Mouse (Mus musculus): ENCODE measurements at regions not wholly inside any gene's neighbourhood (a gene's known extent, or its start where the extent isn't known, plus 50 kb on each side); places are given as distances from the start of the nearest gene placed in this dataset.
"Not testable (repeated sequence)": the region's sequence is repeated elsewhere in the genome, so short reads cannot be mapped to it uniquely, and the experiment has no call there.

DNA sequence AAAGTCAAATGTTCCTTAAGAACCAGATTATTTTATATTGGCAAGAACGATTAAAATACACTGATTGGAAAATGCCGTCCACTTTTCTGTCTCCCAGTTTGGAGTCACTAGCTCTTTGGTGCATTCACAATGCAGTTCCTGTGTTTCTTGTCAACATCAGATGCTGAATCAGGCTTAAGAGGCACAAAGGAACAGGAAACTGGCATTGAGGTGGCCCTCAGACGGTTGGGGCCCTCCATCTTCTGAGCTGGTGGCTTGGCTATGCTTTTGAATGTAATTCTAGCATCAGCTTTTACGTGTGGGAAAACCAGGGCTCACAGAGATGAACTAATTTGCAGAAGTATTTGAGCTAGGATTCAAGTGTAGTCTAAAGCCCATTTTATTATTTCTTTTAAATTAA lies 282.3 kb downstream of the Hace1 start:
- no peak for DNase-seq

DNA sequence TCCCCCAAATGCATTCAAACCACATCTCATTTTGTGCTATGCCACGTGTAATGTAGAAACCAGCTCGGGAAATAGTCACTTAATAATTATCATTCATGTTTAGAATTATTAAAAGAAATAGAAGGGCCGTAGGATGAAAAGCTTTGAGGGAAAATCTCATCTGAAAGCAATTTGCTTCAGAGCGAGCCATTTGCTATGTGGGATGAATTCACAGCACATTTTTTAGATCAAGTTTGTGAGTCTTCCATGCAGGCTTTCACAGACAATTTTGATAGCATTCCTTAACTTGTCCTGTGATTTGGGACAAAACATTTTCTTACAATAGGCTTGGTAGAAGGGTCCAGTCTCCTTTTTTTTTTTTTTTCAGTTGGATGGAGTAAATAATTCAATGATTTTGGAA lies 283.1 kb downstream of the Hace1 start:
- DNase-seq, result no peak

DNA sequence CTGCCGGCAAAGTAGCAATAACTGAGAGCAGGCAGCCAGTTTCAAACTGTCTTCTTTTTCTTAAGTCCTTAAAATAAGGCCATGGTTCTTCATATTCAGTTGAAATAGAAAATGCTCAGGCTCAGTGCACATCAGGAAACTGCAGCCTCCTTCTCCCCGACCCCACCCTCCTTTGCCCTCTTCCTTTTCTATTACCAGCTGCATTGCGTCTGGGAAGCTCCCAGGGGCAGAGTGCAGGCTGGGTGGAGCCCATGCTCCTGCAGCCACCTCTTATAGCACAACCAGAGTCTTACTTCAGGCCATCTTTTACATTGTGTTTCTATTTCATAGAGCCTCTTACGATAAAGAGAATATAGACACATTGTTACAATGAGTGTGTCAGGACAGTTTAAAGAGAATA lies 288.2 kb downstream of the Hace1 start:
- DNase-seq, result no peak

DNA sequence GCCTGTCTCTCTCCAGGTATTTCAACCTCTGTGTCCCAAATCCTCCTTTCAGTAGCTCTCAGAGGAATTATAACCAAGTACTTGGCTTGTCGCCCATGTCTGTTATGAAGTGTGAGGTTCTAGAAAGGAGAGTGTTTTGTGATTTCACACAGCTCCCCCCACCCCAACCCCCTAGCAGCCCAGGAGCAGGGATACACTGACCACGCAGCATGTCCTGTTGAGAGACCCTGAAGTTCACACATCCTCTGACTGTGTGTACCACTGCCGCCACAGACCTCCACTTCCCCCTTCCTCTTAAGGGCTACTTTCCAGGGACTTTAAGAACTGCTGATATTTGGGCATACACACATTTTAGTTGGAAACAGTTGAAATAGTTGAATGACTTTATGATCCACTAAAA lies 289.2 kb downstream of the Hace1 start:
- DNase-seq, result no peak

DNA sequence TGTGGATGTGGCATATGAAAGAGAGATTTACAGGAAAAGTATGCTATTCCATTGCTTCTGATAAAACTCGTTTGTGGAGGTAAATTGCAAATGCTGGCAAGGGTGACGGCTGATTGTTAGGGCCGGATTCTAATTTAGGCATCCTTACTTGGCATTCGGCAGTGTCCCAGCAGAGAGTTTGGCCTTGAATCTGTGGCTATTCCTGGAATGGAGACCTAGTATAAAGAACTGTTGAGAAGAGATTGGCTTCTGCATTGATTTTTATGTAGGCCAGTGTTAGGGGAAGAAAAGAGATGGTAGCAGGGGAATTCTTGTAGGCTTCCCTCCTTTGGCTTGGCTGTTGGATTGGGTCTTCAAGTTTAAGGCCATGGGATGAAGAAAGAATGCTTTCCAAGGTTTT lies 293.4 kb downstream of the Hace1 start:
- peak; percentile 33 for DNase-seq

DNA sequence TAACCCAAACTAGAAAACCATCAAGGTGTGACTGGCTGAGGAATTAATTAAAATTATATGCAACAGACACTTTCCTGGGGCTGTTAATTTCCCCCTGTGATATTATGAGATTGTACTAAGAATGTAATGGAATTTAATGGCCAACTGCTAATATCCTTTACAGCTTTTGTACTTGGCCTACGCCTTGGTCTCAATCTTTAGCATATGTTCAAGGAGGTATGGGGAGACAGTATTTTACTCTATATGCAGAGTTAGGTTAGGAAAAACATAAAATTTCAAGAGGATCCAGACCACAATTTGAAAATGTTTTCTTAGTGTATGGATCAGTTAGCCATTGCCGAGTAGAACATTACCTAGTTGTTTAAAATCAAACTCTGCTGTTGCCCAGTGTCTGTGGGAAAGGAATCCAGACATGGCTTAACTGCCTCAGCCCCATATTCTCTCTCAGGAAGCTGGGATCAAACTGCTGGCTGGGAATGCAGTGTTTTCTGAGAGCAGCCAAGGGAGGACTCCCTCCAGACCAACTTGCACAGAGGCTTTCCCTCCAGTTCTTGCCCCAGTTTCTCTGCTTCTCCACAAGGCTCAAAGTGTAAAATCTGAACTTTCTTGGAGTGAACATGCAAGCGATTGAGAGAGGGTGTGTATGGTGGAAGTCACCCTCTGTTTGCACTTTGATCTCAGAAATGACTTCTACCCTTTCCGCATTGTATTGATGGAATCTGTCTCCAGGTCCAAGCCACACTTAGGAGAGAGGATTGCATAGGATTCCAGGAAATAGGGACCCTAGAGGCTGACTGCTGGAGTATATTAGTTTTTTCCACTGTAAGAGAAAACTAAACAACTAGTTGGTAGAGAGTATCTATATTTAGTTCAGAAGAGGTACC lies 294.6 kb downstream of the Hace1 start:
- no peak for DNase-seq

DNA sequence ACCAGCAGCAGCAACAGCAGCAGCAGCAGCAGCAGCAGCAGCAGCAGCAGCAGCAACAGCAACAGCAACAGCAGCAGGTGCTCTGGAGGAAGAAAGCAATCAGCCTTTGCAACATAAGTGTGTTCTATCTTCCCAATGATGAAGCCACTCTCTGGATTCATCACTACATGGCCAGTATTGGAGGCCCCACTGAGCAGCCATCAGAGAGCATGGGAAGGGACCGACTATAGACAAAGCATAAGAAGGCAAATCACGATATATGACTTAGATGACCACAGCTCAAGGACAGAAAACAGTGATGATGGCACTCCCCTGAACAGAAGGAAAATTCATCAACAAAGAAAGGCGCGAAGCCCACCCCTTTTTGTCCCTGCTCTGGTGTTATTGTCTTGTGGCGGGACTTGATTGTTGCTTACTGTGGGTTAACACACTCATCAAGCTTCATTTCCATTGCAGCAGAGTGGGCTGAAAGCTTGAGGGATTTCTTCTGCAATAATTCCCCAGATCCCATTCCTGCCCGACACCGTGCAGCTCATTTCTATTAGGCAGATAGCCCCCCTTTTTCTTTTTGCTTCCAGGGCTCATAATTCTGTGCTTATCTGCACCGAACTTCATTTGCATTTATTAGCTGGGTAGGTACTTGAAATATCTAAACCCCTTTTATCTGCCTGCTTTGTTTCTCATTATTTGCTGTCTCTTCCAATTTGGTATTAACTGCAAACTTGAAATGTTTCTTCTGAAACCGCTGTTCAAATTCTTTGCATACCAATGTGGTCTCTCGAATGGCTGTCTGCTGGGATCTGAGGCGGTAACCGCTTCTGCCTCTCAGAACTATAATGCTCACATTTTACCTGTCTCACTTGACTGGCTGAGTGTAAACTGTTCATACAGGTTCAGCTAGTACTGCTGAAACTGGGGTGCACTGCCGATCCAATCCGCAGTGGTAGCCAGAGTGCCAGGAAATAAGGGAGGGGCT lies 296.5 kb downstream of the Hace1 start:
- no peak for DNase-seq

DNA sequence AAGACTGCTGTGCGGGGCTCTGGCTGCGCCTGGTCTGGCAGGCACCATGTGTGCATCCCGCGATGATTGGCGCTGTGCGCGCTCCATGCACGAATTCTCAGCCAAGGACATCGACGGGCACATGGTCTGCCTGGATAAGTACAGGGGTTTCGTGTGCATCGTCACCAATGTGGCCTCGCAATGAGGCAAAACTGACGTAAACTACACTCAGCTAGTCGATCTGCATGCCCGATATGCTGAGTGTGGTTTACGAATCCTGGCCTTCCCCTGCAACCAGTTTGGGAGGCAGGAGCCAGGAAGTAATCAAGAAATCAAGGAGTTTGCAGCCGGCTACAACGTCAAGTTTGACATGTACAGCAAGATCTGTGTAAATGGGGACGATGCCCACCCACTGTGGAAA lies 297.7 kb downstream of the Hace1 start:
- not testable (repeated sequence) for DNase-seq

DNA sequence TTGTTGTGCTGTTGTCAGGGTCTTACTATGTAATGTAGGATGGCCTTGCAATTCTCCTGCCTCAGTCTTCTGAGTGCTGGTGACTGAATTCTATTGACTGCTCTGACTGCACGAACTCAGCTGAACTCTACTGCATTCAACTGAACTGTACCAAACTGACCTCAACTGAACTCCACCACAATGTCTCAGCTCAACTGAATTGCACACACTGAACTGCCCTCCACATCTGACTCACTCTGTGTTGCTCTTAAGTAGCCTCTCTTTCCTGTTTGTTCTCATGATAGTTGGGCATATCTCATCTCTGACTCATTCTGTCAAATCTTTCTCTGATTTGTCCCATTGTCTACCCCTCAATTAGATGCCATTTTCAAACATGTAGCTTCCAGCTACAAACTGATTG lies 306.1 kb downstream of the Hace1 start:
- no peak for DNase-seq

DNA sequence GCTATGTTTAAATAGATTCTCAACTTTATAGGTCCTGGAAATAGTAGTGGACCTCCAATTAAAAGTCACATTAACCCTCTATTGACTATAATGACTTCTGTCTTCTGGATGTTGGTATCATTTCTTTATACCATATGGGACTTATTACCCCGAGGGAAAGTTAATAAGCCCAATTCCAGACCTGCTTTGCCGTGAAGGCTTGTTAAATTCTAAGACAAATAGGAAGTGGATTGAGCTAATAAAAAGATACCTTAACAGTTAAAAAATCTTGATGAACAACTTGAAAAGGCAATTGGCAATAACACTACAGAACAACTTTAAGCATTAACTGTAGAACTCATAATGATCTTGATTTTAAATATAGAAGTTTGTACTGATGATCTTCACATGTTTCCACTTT lies 309.0 kb downstream of the Hace1 start:
- no peak for DNase-seq

DNA sequence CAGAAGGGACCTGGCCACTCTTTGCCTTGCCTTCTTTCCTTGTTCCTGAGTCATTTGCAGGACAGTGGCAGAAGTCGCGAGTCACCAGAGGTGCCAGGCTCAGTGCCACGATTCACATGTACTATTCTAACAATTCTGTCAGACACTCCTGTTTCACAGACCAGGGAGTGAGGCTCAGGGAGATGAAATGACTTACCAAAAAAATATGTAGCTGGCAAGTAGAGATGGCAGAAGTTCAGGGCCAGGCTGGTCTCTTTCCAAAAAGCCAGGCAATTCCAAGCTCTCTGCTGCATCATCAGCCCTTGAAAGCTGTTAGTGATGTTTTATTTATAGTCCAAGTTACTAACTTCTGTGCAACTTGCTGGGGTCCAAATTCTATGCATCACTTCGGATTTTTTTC lies 311.2 kb downstream of the Hace1 start:
- DNase-seq, result no peak

DNA sequence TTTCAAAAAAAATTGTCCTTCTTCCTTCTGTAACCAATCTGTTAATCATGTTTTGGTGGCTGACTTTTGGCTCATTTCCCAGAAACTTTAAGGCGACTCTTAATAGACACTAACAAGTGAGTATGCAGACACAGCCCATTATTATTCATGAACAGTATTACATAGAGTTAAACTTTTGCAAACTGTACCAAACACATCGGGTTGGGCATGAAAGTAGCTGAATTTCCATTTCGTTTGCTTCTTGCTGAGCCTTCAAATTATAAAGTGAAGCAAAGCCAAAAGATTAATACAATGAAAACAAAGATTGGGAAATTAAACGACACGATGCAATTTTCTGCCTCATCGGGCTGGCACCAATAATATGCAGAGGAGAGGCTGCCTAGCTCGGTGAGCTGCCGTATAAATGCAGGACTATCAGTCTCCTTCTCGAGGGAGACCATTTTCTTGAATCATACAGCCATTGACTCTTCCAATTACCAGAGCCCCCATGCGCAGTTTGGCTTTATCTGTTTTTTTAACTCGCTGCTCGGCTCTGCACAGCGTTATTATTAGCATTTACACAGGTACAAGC lies 311.8 kb downstream of the Hace1 start:
- DNase-seq, result no peak

DNA sequence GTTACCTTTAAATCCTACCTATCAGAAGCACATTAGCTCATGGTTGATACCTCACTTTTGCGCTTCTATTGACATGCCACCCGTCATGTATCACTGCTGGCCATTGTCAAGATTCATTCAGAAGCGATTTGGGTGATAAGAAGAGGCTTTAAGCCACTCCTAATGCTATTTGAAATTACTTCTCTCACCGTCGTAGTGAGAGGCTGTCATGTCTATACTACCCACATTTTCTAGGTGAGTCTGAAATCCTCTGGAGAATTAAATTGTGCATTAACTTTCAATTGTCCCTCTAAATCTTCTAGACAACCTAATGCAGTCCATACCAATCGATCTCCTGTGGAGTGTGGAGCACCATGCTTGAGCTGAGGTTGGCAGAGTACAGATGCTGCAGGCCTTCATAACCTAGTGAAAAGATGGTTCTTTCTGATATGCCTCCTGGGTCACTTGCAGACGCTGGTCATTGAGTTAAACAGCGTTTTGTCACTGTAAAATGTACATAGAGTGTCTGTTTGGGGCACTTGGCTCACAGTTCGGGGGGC lies 312.5 kb downstream of the Hace1 start:
- DNase-seq, result no peak

DNA sequence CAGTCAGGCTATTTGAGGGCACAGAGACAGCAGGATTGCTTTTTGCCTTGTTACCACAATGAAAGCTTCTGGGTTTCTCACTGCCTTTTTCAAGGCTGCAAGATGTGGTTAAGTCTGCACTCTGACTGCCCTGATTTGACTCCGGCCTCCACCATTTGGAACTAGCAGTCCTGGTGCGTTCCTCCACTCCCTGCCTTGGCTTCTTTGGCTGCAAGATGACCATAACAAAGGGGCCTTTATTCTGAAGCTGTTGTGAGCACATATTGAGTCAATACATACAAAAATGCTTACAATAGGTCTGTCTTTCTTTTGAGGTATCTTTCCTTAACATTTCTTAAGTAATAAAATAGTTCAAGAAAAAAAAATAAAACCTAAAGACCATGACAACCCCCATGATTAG lies 314.8 kb downstream of the Hace1 start:
- DNase-seq, result no peak

DNA sequence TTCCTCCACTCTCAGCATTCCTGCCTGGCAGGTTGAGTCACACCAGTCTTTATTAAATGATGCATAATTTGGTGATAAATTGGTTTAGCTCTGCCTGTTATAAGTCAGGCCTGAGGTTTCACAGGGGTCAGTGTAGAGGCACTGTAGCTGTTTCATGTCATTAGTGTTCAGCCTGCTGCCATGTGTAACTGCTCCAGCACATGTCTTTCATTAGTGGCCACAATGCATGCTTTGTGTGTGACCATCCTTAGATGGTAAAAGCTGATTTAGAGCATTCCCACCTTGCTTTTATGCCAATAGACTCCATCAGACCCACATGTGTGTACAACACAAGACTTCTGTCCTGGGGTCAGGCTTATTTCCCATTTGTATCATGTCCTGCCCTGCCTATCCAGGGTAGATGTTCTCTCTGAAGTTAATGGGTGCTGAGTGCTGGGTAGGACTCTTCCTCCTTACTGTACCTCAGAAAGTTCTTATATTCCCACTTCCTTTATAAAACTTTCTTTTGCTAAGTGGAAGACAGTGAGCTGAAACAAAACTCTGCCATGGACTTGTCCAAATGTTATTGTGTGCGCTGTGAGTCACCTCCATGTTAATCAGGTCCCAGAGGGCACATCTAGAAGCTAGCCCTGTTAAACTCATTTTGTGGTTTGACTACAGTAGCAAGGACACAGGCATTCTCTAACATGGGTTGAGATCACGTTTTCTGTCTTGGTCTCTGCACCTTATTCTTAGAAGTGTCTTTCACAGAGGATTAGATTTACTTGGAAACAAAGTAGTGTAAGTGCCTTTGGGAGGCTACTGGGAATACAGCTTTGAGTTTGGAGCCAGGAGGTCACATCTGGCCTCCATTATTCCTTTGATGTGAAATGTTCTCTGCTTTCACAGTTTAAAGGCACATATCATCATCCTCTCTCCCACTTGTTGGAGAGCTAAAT lies 316.5 kb downstream of the Hace1 start:
- DNase-seq, result no peak

DNA sequence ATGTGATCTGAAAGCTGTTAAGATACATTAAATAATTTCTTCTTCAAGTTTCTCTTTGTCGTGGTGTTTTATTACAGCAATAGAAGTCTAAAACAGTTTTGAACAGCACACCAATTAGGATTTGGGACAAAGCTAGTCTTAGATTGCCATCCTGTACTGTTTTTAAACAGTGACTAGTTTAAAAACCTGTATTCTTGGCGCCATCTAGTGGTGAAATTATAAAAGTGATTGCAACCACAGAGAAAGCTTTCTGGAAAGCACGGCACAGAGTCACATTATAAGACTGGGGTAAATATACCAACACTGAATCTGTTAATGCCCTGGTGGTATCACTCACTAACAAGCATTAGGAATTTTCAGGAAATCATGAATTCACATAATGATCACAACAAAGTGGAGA lies 339.3 kb downstream of the Hace1 start:
- no peak for DNase-seq

DNA sequence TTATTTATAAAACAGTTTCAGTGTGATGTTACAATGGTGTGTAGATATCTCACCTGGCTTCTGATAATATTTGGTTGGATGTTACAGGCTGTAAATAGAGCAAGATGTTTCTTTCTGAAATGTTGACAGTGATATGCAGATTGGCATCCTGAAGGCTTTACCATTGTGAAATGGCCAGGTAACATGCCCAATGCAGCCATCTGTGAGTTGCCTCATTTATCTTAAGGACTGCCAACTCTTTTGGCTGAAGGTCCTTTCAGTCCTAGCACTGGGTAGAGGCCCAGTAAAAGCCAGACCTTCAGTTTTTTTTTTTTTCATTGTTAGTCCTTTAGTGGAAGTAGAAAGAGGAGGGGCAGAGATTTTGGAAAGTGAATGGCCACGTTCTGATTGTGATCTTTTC lies 348.1 kb downstream of the Hace1 start:
- no peak for DNase-seq

DNA sequence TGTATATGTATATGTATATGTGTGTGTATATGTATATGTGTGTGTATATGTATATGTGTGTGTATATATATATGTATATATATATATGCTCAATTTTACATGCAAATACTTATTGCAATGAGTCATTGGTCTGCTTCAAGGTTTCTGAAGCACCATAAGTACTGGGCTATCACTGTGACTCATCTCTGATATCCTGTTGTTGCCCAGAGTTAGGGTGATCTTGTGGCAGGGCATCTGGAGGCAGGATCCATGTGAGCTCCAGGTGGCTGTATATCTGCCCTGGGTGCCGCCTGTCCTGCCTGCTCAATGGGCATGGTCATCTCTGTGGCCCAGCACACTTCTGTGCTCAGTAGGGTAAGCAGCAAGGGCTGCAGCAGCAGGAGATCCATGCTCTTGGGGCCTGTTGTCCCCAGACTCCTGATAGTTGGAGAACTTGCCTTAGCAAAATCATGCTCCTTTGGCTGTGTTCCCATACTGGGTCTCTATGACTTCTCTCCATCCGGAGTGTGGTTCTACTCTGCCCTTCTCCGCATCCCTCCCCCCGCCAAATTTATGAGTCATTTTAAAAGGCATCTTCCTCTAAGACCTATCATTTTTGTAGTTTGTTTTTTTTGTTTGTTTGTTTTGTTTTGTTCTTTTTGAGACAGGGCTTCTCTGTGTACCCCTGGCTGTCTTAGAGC lies 356.1 kb downstream of the Hace1 start:
- DNase-seq, result no peak

DNA sequence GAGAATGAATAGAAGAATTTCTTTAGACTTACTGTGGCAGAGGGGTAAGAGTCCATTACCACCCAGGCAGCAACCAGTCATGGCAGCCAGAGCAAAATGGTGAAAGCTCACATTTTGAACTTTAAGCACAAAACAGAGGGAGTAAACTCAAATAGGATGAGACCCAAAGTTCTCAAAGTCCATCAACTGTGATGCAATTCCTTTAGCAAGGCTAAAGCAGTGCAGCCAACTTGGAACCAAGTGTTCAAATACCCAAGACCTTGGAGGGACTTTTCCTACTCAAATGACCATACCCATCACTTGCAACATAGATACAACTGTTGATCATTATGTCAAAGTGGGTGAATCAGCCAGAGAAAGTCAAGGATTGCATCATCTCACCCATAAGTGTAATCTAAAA lies 380.1 kb downstream of the Hace1 start:
- DNase-seq, result no peak

DNA sequence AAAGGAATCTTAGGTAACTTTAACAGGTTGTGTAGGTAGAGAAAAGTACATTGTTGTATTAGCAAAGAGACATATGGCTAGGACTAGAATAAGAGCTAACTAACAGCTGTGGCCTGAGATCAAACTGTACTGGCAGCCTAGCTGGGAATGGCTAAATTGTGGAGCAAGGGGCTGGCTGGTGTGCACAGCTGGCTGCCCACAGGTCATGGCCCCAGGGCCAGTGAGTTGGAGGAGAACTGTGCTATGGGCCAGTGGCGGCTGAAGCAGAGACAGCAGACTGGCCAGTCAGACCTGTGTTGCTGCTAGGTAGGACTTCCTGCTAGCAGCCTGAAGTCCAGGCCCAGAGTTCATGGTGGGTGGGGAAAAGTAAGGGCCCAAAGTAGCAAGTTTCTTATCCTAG lies 394.6 kb downstream of the Hace1 start:
- DNase-seq, result no peak

DNA sequence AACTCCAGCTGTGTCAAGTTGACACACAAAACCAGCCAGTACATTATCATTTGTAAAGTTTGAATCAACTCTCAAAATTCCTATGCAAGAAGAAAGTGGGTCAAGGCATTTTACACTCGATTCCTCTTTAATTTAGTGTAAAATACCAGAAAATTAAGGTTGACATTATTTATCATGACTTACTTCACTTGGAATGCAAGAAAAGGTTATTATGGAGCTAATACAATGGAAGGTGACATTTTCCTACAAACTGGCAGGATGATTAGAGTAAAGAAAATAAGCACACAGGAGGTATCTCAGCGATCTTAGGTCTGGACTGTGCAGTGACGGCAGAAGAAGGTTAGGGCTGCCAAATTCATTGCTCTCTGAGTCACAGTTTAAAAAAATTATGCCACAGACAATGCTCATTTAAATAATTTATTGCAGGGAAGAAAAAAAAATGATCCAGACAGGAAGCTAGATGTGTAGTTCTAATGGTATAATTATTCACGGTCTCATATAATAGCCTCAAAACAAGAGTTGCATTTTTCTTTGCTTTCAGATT lies 405.2 kb downstream of the Hace1 start:
- DNase-seq, result no peak
